Mouse (Mus musculus) left cerebral cortex, adult 11 months (tissue): ENCODE measurements around the gene Myom3.

ENCODE experiments used
- DNase-seq: peaks from one replicate; pipeline ENCODE4 v3.0.0; 2022; ENCODE audit warnings: low spot score

Myom3 gene

DNA sequence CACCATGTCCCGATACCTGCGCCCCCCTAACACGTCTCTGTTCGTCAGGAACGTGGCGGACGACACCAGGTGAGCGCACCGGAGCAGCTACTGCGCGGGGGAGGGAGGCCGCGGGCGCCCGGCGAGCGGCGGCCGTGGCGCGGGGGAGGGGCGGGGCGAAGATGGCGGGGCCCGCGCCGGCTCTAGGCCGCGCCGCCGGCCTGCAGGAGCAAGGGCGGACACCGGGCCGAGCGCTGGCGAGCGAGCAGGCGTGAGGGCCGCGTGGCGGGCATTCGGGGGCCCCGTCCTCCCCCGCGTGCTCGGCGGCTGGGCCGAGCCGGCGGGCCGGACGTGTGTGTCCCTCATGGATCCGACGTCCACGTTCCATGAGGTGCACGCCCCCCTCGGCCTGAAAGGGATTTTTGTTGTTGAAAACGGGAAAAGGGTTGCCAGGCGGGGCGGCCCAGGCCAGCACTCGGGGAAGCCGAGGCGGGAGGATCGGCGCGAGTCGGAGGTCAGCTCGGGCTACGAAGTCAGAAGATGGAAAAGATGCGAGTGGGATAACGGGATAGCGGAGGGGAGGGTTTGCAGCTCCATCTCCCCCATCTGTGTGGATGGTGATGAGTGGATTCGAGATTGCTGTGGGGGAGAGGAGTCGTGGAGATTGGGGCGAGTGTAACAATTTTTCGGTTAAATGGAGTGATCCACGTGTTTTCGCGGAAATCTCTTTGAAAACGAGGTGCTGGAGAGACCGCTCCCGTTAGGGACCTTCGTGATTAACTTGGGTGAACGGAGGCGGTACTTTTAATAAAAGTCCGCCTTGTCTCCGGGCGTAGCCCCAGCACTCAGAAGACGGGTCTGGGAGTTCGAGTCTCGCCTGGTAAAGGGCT, 96.9 kb downstream of the Myom3 start:
- no peak for DNase-seq

DNA sequence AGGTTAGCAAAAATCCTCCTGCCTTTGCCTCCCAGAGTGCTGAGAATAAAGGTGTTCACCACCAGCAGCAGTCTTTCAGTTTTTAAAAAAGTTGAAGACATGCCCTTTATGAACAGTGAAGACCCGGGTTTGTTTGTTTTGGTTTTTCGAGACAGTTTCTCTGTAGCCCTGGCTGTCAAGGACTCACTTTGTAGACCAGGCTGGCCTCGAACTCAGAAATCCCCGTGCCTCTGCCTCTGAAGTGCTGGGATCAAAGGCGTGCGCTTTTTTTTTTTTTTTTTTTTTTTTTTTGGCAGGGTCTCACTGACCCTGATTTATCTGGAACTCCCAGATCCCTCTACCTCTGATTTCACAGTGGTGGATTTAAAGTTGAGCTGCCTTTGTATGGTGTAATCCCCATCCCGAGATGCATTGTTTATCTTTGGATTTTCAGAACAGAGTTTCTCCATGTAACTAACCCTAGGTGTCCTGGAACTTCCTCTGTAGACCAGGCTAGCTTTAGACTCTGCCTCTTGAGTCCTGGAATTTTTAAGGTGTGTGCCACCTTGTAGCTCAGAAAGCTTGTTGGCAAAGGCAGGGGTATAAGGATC, 98.2 kb downstream of the Myom3 start:
- DNase-seq: no peak
